Mouse (Mus musculus): ENCODE results near the gene Sema4d. TPM values are rescaled to one million over a fixed set of nuclear protein-coding genes. Genes with fewer than 3 reads are reported as not detected.
"Not testable (repeated sequence)": the region's sequence is repeated elsewhere in the genome, so short reads cannot be mapped to it uniquely, and the experiment has no call there.

Gene Sema4d
- 30.5 and 33.0 TPM in 2 replicates for total RNA-seq (2017)

- peak; percentile 58 for ATAC-seq (replicated peaks; ENCODE audit: low read depth, poor library complexity, severe bottlenecking)
Observed at GRCm38 (mm10) chr13:51793425-51793891, at the start of gene Sema4d. Gene Sema4d, minus strand, starts transcription at chr13:51793747.

GRCm38 (mm10) chr13:51843298-51843697, 49.8 kb upstream of the Sema4d start:
- no peak for ATAC-seq (replicated peaks; ENCODE audit: low read depth, poor library complexity, severe bottlenecking)

DNA sequence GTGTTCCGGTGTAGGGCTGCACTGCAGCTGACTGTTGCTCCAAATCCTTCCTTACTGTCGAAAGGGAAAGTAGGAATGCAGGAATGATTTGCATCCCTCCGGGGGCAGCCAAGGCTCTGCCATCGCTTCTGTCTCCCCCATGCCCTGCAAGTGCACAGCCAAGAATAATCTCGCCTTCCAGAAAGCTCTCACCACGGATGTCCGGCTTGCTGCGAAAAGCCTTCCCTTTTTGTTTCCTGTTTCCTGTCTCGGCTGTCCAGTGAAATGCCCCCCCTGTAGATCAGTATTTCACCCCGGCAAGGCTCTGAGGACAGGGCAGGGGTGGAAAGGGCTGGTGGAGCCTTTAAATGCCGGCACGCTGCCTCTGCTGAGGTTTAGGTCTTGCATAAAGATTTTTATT, 49.2 kb upstream of the Sema4d start:
- ATAC-seq (replicated peaks; ENCODE audit: low read depth, poor library complexity, severe bottlenecking): 0 out of 2 replicates have a peak, but pooled peaks have one; percentile 1

GRCm38 (mm10) chr13:51842191-51842590, 48.6 kb upstream of the Sema4d start:
- ATAC-seq (replicated peaks; ENCODE audit: low read depth, poor library complexity, severe bottlenecking): no peak

DNA sequence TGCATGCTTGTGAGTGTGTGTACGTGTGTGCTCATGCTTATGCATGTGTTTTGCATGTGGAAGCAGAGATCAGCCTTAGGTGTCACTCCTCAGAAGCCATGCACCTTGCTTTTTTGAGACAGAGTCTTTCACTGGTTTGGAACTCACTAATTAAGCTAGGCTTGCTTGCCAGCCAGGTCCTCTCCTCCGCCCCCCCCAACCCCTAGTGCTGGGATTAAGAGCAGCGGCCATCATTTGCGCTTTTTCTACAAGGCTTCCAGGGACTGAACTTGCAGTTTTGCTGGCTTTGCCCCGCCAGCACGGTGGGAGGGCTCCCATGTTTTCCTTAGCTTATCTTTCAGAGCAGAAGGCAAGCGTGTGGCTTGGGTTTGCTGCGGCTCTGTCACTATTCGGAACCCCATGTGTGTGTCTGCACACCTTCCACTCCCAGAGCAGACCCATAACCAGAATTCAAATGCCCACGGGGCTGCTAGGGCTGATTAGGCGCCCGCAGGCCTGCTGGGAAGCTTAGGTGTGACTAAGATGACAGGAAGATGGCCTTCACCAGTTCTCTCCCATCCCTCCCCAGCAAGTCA, 48.1 kb upstream of the Sema4d start:
- peak; percentile 33 for ATAC-seq (replicated peaks; ENCODE audit: low read depth, poor library complexity, severe bottlenecking)

DNA sequence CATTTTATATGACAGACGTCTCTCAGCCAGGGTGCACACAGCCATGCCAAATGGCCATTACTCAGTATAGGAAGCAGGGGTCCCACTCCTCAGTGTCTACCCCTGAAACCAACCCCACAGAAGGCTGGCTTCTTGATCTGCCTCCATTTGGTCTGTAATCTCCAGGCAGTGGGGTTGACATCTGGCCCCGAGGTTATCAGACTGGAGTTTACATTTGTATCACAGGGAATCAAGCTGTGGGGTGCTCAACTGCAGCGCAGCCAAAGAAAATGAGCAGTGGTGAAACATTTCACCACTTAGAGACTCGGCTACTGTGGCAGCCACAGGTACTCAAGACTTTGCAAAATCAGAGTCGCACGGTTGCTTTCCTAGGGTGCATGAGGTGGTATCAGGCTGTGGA, 47.2 kb upstream of the Sema4d start:
- no peak for ATAC-seq (replicated peaks; ENCODE audit: low read depth, poor library complexity, severe bottlenecking)

DNA sequence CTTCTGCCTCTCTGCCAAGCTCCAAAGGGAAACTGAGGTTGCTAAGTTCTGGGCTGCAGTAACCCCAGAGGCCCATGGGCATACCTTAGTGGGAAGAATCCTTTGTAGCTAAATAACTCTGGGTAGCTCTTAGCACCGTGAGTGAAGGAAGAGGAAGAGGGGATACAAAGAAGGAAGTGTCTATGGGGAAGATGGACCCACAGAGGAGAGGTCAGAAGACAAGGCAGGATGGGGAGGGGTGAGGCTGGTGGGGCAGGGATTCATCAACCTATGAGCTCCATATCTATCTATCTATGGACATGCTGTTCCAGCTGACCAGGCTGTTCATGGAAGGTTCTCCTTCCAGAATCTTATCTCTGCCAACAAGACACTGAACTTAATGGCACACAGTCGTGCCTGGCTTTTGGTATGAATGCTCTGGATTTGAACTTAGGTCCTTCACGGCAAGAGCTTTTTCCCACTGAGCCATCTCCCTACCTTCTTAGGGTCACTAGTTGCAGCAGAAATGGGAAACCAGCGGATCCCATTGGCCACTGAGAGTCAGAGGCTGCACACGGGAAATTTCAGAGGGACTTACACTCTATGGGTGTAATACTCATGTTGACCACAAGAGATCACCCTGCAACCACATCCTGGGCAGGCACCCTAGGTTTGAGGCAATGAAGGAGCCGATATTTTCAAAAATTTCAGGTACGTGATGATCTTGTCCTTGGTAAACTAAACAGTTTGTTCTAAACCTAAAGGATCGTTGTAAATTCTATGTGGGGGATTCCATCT, 45.9 kb upstream of the Sema4d start:
- ATAC-seq (replicated peaks; ENCODE audit: low read depth, poor library complexity, severe bottlenecking): peak; percentile 49; the same call in 1 of the 2 replicates

GRCm38 (mm10) chr13:51837402-51837801, 43.9 kb upstream of the Sema4d start:
- ATAC-seq (replicated peaks; ENCODE audit: low read depth, poor library complexity, severe bottlenecking): peak; percentile 21

- ATAC-seq (replicated peaks; ENCODE audit: low read depth, poor library complexity, severe bottlenecking): not testable (repeated sequence)
Observed at GRCm38 (mm10) chr13:51835208-51835607, 41.7 kb upstream of the Sema4d start.

GRCm38 (mm10) chr13:51834520-51834919, 41.0 kb upstream of the Sema4d start:
- ATAC-seq (replicated peaks; ENCODE audit: low read depth, poor library complexity, severe bottlenecking): no peak

DNA sequence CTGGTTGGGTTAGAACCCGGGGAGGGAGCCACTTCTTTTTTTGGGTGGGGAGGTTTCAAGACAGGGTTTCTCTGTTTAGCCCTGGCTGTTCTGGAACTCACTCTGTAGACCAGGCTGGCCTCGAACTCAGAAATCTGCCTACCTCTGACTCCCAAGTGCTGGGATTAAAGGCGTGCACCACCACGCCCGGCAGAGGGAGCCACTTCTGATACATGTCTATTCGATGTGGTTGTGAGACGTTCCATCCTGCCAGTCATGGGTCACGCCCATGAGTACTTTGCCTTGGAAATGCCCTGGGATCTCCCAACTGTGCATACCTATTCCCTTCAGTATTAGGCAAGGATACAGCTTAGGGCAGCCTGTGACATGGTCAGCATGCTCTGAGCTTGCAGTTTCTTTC, 40.5 kb upstream of the Sema4d start:
- ATAC-seq (replicated peaks; ENCODE audit: low read depth, poor library complexity, severe bottlenecking): not testable (repeated sequence)

DNA sequence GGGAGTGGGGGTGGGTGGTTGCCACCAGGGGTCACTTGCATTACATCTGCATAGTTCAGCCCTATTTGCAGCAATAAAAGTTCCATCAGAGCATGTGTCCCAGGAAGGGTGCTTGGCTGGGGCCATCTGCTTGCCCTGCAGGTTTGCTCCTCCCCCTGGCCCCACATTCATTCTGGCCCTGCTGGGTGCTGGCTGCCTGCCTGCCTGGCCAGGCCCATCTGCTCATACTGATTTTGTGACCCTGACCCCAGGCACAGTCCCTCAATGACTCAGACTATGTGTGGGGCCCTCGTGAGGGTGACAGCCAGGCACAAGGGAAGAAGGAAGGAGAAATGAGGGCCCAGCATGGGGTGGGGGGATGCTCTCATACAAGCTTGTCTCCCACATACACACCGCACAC, 40.1 kb upstream of the Sema4d start:
- no peak for ATAC-seq (replicated peaks; ENCODE audit: low read depth, poor library complexity, severe bottlenecking)

DNA sequence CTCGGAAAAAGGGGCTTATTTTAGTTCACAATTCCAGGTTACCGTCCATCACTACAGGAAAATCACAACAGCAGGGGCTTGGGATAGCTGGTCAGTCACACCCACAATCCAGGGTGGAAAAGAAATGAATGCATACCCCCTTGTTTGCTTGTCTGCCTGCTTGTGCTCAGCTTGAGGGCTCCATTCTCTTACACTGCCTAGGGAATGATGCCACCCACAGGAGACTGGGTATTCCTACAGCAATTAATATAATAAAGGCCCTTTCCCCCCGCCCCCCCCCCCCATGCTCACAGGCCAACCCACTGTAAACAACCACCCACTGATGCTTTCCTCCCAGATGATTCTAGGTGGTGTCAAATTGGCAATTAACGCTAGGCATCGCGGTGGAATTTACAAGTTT, 38.9 kb upstream of the Sema4d start:
- ATAC-seq (replicated peaks; ENCODE audit: low read depth, poor library complexity, severe bottlenecking): no peak

DNA sequence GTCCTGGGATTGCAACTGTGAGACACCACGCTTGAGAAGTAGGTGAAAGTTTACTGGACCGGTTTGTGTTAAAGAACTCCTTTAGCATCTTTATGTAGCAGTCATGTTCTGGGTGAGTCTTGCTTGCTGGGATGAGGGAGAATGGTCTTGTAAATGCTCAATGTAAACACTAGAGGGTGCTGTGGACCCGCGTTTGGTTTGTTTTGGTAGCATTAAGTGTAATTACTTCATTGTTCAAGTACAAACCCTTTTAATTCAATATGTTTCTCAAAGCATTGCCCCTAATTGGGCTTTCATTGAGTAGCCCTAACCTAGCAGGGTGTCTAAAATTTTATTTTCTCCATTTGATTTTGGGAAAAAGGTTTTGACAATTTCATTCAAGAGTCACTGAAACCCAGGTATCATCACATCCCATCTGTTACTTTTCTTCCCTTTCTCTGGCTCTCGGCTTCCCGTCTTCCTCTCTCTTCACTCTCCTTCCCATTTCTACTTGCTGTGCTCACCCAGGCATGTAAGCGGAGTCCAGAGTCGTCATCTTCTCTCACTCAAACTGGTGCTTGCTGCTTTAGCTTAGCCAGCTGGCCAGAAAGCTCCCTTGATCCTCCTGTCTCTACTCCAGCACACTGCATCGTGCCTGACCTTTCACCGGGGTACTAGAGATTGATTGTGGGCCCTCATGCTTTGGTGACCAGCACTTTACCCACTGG, 37.4 kb upstream of the Sema4d start:
- peak; percentile 74; the same call in 1 of the 2 replicates for ATAC-seq (replicated peaks; ENCODE audit: low read depth, poor library complexity, severe bottlenecking)

DNA sequence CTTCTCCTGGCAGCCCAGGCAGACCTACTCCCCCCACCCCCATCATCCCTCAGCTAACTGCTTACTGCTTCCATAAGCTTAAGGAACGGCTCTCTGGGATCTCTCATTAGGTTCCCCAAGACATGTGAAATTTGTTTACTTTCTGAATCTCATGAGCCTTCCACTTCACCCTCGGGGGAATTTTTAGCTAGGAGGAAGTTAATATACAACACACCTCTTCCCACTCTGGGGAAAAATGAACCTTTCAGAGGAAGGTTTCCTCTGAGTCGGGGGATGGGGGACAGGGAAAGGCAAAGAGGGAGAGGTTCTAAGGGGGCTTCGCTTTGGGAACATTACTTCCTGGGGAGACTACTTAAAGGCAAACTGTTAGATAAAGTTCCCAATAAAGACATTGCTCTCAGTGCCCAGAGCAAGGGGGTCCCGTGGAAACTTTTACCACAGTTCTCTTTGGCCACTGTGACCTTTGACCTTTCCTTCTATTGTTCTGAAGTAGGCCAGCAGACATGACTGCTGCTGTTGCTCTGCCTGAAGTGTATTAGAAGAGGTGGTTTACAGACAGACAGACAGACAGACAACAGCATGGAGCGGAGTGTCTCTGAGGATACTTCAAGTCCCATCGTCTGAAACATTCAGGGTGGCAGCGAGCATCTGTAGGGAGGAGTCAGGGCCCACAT, 30.4 kb upstream of the Sema4d start:
- ATAC-seq (replicated peaks; ENCODE audit: low read depth, poor library complexity, severe bottlenecking): no peak

GRCm38 (mm10) chr13:51821988-51822387, 28.4 kb upstream of the Sema4d start:
- ATAC-seq (replicated peaks; ENCODE audit: low read depth, poor library complexity, severe bottlenecking): no peak

- no peak for ATAC-seq (replicated peaks; ENCODE audit: low read depth, poor library complexity, severe bottlenecking)
Observed at GRCm38 (mm10) chr13:51819351-51819750, 25.8 kb upstream of the Sema4d start.

DNA sequence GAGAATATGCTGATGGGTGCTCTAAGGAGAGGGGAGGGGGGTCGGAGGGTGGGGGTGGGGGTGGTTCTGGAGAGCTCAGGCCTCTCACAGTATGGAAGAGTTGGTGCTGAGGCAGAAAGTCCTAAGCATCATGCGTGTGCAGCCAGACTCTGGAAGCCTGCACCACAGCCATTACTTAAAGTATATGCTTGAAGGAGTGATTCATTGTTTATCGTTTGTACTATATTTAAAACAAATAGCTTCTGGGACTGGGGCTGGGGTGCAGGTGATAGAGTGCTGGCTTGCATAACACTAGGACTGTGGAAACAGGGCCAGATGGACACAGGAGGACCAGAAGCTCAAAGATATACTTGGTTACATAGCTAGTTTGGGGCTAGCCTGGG, 25.4 kb upstream of the Sema4d start:
- ATAC-seq (replicated peaks; ENCODE audit: low read depth, poor library complexity, severe bottlenecking): no peak

- ATAC-seq (replicated peaks; ENCODE audit: low read depth, poor library complexity, severe bottlenecking): no peak
Observed at GRCm38 (mm10) chr13:51818170-51818943, 24.8 kb upstream of the Sema4d start.

- no peak for ATAC-seq (replicated peaks; ENCODE audit: low read depth, poor library complexity, severe bottlenecking)
Observed at GRCm38 (mm10) chr13:51816559-51817041, 23.1 kb upstream of the Sema4d start.

Measured in common myeloid progenitor, adult 5-6 weeks (primary cell).